Mouse (Mus musculus) heart, embryonic 16.5 days (tissue): ENCODE data around the gene Zfp809. TPM values are rescaled to one million over a fixed set of nuclear protein-coding genes. Genes with fewer than 3 reads are reported as not detected.

Experiments used
- ATAC-seq: fragments of 200-750 bp; cut with Nextera tagmentation; replicated peaks from 2 replicates; pipeline ENCODE4 v1.8.0; 2017; ENCODE audit warnings: moderate number of reproducible peaks; ENCODE audit not compliant: insufficient read depth, low FRiP score; ENCODE audit errors: extremely low read depth
- H3K27ac ChIP-seq: fragments of 300-500 bp; sonication (generic); 2 replicates; pipeline ENCODE4 v1.5.1; 2014; ENCODE audit warnings: mild to moderate bottlenecking, low read length, control low read depth, moderate library complexity
- H3K27me3 ChIP-seq: fragments of 300-500 bp; sonication (generic); 2 replicates; pipeline ENCODE4 v1.6.1; 2014; ENCODE audit warnings: low read length, mixed read lengths; ENCODE audit not compliant: control insufficient read depth, insufficient read depth
- H3K36me3 ChIP-seq: fragments of 300-500 bp; sonication (generic); 2 replicates; pipeline ENCODE4 v1.6.1; 2014; ENCODE audit not compliant: control insufficient read depth, insufficient read depth
- H3K4me1 ChIP-seq: fragments of 300-500 bp; sonication (generic); 2 replicates; pipeline ENCODE4 v1.6.1; 2014; ENCODE audit warnings: low read length, mixed read lengths; ENCODE audit not compliant: control insufficient read depth, insufficient read depth
- H3K4me2 ChIP-seq: fragments of 300-500 bp; sonication (generic); 2 replicates; pipeline ENCODE4 v1.6.1; 2014; ENCODE audit warnings: low read depth, mild to moderate bottlenecking, control low read depth, low read length
- H3K4me3 ChIP-seq: fragments of 300-500 bp; sonication (generic); 2 replicates; pipeline ENCODE4 v1.5.1; 2014; ENCODE audit warnings: mild to moderate bottlenecking, control low read depth, low read length
- H3K9ac ChIP-seq: fragments of 300-500 bp; sonication (generic); 2 replicates; pipeline ENCODE4 v1.6.1; 2014; ENCODE audit warnings: low read length, control low read depth
- H3K9me3 ChIP-seq: fragments of 300-500 bp; sonication (generic); replicated peaks from 2 replicates; pipeline ENCODE4 v1.6.1; 2016; ENCODE audit warnings: low read length; ENCODE audit not compliant: control insufficient read depth
- WGBS: fragments of 180-500 bp; shearing (Covaris S2); extraction: QIAGEN DNeasy Blood & Tissue Kit; methylation state at CpG from one replicate; pipeline ENCODE4 v1.1.7; 2014; 5-methylcytosine and 5-hydroxymethylcytosine counted together
- polyA plus RNA-seq: library from polyadenylated mRNA; unstranded; fragments of >200 nt; fragmentation: Nextera tagmentation; extraction: Ambion mirVana; gene quantifications from 2 replicates; pipeline ENCODE4 v1.2.1, GENCODE M21; 2015

Zfp809 gene
- polyA plus RNA-seq = 21.7 and 22.0 TPM in 2 replicates

GRCm38 (mm10) chr9:22225581-22226388, at the start of gene Zfp809:
Gene Zfp809, plus strand, starts transcription at chr9:22225714.
- Histone ChIP-seq H3K36me3 (0 out of 2 replicates have a peak, but pooled peaks cover 2% of the 10 kb centered on the region), H3K27me3 (no peaks in the 10 kb centered on the region), H3K9me3 (peaks cover 3% of the 10 kb centered on the region; the same call in 1 of the 2 replicates), H3K4me3 (peak within 1 kb of the TSS; percentile 90), H3K27ac (peak within 1 kb of the TSS; percentile 97), H3K4me2 (peak within 1 kb of the TSS; percentile 76), H3K4me1 (peaks cover 2% of the 10 kb centered on the region; the same call in 1 of the 2 replicates), H3K9ac (peak within 1 kb of the TSS; percentile 96)
- WGBS = under 1% methylated on average over 35 of the region's 35 CpGs
- ATAC-seq = peak; percentile 97

- Histone ChIP-seq H3K27ac (no peak within 1 kb of the TSS), H3K9ac (peak within 1 kb of the TSS; percentile 47), H3K27me3 (peaks cover 6% of the 10 kb centered on the region; the same call in 1 of the 2 replicates), H3K9me3 (peaks cover 18% of the 10 kb centered on the region), H3K4me1 (no peaks in the 10 kb centered on the region), H3K4me3 (peak within 1 kb of the TSS; percentile 51), H3K4me2 (peak within 1 kb of the TSS; percentile 64), H3K36me3 (no peaks in the 10 kb centered on the region)
- 15% methylated on average over 43 of the region's 43 CpGs for WGBS
- ATAC-seq = peak; percentile 73
These were observed 37.4 kb upstream of the Zfp809 start, which contains the start of gene Zfp872 for GRCm38 (mm10) chr9:22188025-22188611. Gene Zfp872, plus strand, starts transcription at chr9:22188090.

- Histone ChIP-seq H3K27me3 (no peaks in the 10 kb centered on the region), H3K4me2 (no peak overlapping the region), H3K36me3 (no peaks in the 10 kb centered on the region), H3K4me1 (no peaks in the 10 kb centered on the region), H3K9me3 (peaks cover 28% of the 10 kb centered on the region), H3K27ac (no peak overlapping the region), H3K9ac (no peak overlapping the region), H3K4me3 (no peak overlapping the region)
- no peak for ATAC-seq
- 25% methylated on average over 5 of the region's 5 CpGs for WGBS
These were observed 29.1 kb upstream of the Zfp809 start for GRCm38 (mm10) chr9:22196412-22196811.

- H3K27ac ChIP-seq = no peak overlapping the region
- H3K9me3 ChIP-seq = no peaks in the 10 kb centered on the region
- 45% methylated on average over 2 of the region's 2 CpGs for WGBS
- no peak for ATAC-seq
- no peaks in the 10 kb centered on the region for H3K4me1 ChIP-seq
- no peak overlapping the region for H3K9ac ChIP-seq
- no peak overlapping the region for H3K4me3 ChIP-seq
- H3K36me3 ChIP-seq = no peaks in the 10 kb centered on the region
- no peaks in the 10 kb centered on the region for H3K27me3 ChIP-seq
- no peak overlapping the region for H3K4me2 ChIP-seq
These were observed 11.7 kb upstream of the Zfp809 start for GRCm38 (mm10) chr9:22213785-22214194.

GRCm38 (mm10) chr9:22214549-22214948, 11.0 kb upstream of the Zfp809 start:
- Histone ChIP-seq H3K36me3 (no peaks in the 10 kb centered on the region), H3K27me3 (no peaks in the 10 kb centered on the region), H3K4me1 (no peaks in the 10 kb centered on the region), H3K9ac (no peak overlapping the region), H3K4me2 (no peak overlapping the region), H3K4me3 (no peak overlapping the region), H3K9me3 (no peaks in the 10 kb centered on the region), H3K27ac (no peak overlapping the region)
- no peak for ATAC-seq
- WGBS = 68% methylated on average over 2 of the region's 2 CpGs

GRCm38 (mm10) chr9:22216705-22217104, 8.8 kb upstream of the Zfp809 start:
- Histone ChIP-seq H3K27ac (no peak overlapping the region), H3K4me2 (no peak overlapping the region)
- WGBS = 52% methylated on average over 3 of the region's 3 CpGs

GRCm38 (mm10) chr9:22217858-22218493, 7.5 kb upstream of the Zfp809 start:
- no peaks in the 10 kb centered on the region for H3K4me1 ChIP-seq
- H3K36me3 ChIP-seq = no peaks in the 10 kb centered on the region
- no peaks in the 10 kb centered on the region for H3K27me3 ChIP-seq
- 33% methylated on average over 7 of the region's 8 CpGs for WGBS
- no peak overlapping the region for H3K4me2 ChIP-seq
- no peak overlapping the region for H3K27ac ChIP-seq
- no peak overlapping the region for H3K9ac ChIP-seq
- no peak overlapping the region for H3K4me3 ChIP-seq
- no peak for ATAC-seq
- H3K9me3 ChIP-seq = no peaks in the 10 kb centered on the region

More at GRCm38 (mm10) chr9:22216705-22217104, 8.8 kb upstream of the Zfp809 start:
- Histone ChIP-seq H3K9ac (no peak overlapping the region), H3K9me3 (no peaks in the 10 kb centered on the region), H3K36me3 (no peaks in the 10 kb centered on the region), H3K4me1 (no peaks in the 10 kb centered on the region), H3K4me3 (no peak overlapping the region), H3K27me3 (no peaks in the 10 kb centered on the region)
- ATAC-seq = no peak

GRCm38 (mm10) chr9:22224066-22224465, 1.4 kb upstream of the Zfp809 start:
- peaks cover 3% of the 10 kb centered on the region; the same call in 1 of the 2 replicates for H3K9me3 ChIP-seq
- H3K27me3 ChIP-seq = no peaks in the 10 kb centered on the region
- no peak overlapping the region for H3K27ac ChIP-seq
- 93% methylated on average over 4 of the region's 4 CpGs for WGBS
- H3K36me3 ChIP-seq = 0 out of 2 replicates have a peak, but pooled peaks cover 2% of the 10 kb centered on the region
- no peak overlapping the region for H3K4me2 ChIP-seq
- ATAC-seq = no peak
- H3K4me1 ChIP-seq = peaks cover 2% of the 10 kb centered on the region; the same call in 1 of the 2 replicates
- H3K4me3 ChIP-seq = no peak overlapping the region
- no peak overlapping the region for H3K9ac ChIP-seq
